Mouse (Mus musculus) retina, postnatal 7 days (tissue): ENCODE data around the gene Fam160b1.

Experiments
- DNase-seq: peaks from one replicate; pipeline ENCODE4 v3.0.0-alpha.2; 2012; ENCODE audit warnings: low read depth, low spot score

Gene Fam160b1

GRCm38 (mm10) chr19:57360341-57361130 is at the start of gene Fam160b1:
Gene Fam160b1, plus strand, starts transcription at chr19:57360680.
- DNase-seq, result peak; percentile 94

DNA sequence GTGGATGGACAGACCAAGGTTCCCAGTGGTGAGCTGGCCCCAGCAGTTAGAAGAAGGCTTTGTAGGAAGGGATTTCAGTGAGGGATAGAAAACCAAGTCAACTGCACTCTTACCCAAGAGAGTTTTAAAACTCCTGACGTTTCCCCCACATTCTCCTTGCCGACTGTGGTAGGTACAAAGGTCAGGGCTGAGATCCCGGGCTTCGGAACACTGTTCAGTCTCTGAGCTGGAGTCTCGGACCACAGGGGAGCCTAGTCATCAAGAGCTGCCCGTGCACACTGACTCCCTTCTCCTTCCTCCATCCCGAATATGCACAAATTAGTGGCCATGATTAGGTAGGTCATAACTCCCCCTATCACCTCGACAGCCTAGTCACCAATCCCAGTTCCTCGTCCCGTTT is 47.3 kb upstream of the Fam160b1 start:
- DNase-seq, result no peak

GRCm38 (mm10) chr19:57313891-57314345 is 46.6 kb upstream of the Fam160b1 start:
- DNase-seq, result no peak

DNA sequence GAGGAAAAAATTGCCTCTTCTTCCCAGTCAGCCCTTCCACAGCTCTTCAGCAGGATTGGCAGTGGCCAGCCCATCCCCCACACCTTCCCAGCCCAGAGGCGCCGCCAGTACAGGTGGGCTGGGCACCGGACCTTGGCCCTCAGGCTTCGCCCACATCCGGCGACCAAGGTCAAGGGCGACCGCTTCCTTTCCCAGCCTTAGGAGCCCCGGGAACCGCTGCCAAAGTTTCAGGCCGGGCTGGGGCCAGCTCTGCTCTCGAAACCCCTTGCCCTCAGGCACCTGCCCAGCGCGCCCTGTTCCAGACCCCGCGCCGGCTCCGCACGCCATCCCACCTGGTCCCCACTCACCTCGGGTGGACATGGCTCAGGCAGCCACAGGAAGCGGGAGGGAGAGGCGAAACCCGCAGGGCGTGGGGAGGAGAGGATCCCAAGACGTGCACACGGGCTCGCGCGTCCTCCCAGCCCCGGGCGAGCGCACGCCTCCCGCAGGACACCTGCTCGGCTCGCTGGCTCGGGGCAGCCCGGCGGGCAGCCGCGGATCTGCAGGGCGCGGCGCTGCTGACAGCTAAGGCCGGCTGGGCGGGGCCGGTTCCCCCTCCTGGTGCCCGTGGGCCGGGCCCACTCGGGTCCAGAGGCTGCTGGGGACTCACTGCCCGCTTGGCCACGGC is 46.0 kb upstream of the Fam160b1 start, which contains the start of gene Ablim1:
TSS of gene Ablim1 (minus strand) at position 574 of the 667 bp plus-strand sequence.
- peak; percentile 38 for DNase-seq

DNA sequence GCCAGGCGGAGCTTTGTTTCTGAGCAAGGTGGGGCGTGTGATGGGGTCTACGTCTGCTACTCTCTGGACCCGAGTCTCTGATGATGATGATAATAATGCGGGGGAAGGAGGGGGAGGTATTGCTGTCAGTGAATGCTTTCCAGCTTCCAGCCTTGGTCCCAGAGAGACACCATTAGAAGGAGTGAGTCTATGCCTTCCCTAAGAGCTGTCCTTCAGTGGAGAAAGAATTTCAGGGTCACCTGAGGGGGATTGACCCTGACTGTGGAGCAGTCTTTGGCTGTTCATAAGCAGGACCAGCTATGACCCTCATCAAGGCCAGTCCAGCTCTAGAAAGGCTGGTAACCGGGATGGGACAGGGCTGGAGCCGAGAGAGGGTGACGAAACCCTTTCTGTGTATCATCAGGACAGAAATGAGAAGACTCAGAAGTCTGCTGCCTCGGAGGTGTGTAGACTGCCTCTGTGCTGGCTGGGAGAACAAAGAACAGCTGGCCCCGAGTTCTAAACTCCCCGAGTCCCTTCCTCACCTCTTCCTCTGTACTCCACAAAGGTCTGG is 45.4 kb upstream of the Fam160b1 start:
- DNase-seq, result no peak

DNA sequence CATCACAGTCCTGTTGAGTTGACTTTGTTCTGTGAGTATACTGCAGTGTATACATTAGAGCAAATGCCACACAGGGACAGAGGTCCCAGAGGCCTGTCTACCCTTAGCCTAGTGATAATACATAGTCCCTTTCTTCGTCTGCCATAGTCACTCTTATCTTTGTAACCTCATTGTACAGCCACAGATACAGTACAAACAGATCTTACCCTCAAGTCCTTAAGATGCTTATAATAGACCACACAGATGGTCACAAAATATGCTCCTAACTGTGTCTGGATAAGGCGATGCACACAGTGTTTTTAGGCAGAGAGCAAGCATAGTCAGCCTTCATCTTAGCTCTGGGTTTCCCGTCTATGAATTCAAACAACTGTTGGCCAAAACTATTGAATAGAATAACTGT is 43.9 kb upstream of the Fam160b1 start:
- DNase-seq, result no peak

- no peak for DNase-seq
Observed at GRCm38 (mm10) chr19:57320656-57321382, 39.7 kb upstream of the Fam160b1 start.

GRCm38 (mm10) chr19:57321839-57322238 is 38.6 kb upstream of the Fam160b1 start:
- no peak for DNase-seq

GRCm38 (mm10) chr19:57322491-57322890 is 38.0 kb upstream of the Fam160b1 start:
- DNase-seq, result no peak

DNA sequence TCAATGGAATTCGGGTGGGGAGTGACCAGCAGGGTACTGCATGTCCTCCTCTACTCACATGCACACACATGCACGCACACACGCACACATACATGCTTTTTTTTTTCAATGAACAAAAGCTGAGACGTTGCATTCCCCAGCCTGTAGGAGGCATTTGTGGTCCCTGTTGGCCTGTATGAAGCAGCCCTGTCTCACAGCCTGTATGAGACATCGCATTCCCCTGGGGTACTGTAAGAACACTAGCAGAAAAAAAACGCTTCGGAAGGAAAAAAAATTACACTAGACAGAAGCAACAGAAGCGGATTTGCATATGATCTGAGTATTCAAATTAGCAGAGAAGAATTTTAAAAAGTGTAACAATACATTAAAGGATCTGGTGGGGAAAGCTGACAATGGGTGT is 37.4 kb upstream of the Fam160b1 start:
- no peak for DNase-seq

DNA sequence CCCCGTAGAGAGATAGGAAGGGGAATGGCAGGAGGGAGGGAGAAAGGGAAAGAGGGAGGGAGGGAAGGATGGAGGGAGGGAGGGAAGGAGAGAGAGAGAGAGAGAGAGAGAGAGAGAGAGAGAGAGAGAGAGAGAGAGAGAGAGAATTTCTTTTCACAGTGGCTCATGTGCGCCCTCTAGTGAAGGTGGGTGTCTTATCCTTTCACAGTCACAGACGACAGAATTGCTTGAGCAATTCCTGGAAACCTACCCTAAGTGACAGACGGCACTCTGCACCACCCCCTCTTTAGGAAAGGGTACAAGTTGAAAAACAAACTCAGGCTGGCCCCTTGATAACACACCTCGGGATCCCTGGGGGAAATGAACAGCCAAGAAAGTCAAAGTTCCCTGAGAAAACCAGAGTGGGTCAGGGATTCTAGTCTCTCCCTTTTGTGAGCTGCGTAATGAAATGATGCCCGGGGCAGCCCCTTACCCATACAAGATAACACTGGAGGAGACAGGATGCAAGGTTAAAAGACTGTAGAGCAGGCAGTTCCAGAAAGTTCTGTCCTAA is 34.7 kb upstream of the Fam160b1 start:
- peak; percentile 64 for DNase-seq

DNA sequence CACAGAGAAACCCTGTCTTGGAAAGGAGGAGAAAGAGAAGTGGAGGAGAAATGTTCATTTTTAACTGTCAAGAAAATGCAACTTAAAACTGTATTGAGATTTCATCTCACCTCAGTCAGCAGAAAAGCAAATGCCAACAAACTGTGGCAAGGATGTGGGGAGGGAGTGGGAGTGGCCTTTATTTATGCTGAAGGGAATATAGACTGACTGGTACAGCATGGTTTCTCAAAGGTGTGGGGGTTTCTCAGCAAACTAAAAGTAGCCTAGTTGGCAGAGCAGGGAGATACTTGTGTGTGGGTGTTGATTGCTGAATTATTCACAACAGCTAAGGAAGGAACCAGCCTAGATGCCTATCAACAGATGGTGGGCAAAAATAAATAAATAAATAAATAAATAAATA is 32.8 kb upstream of the Fam160b1 start:
- no peak for DNase-seq

DNA sequence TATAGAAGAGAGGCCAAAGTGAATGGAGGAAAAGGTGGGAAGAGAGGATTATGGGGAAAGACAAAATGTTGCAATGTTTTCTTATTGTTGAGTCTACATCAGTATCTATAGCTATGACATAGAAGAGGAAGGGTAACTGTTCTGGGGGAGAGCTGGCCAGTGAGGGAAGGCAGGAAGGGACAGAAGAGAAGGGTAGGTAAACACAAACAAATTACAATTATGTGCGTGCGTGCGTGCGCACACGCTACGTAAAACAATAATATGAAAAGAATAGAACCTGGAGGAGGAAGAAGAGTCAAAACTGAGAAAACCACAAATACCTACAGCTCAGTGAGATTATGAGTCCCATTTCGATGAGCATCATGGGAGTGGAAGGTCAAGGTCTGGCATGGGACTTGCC is 32.2 kb upstream of the Fam160b1 start:
- DNase-seq, result no peak

GRCm38 (mm10) chr19:57328792-57329191 is 31.7 kb upstream of the Fam160b1 start:
- peak; percentile 19 for DNase-seq

DNA sequence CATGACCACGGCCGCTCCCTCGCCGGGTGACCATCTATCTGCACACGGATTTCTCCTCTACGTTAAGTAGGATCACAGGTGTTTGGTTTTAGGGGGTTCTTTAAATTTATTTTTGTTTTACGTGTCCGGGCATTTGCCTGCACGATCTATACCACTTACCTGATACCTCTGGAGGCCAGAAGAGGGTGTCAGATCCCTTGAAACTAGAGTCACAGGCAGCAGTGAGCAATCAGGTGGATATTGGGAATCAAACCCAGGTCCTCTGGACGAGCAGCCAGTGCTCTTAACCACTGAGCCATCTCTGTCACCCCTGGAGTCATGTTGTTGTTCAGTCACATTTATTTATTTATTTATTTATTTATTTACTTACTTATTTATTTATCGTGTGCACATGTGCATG is 30.2 kb upstream of the Fam160b1 start:
- no peak for DNase-seq

DNA sequence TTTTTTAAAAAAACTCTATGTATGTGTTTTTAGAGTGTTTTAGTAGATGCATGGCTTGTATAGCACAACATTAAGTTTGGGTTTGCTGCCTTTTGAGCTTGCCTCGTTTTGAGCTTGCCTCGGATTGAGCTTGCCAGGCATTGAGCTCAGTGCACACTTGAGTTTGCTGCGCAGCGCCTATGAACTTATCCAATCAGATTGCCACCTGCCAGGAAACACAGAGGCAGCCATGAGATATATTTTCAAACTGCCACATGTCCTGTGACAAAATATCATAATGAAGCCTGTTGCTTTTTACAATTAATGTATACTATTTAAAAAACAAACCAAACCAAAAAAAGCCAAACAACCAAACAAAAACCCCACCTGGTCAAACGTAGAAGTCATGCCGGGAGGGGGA is 29.2 kb upstream of the Fam160b1 start:
- DNase-seq, result no peak

- DNase-seq, result no peak
Observed at GRCm38 (mm10) chr19:57333356-57333755, 27.1 kb upstream of the Fam160b1 start.

- DNase-seq, result no peak
Observed at GRCm38 (mm10) chr19:57335135-57335534, 25.3 kb upstream of the Fam160b1 start.

GRCm38 (mm10) chr19:57339281-57339864 is 21.1 kb upstream of the Fam160b1 start:
- no peak for DNase-seq

DNA sequence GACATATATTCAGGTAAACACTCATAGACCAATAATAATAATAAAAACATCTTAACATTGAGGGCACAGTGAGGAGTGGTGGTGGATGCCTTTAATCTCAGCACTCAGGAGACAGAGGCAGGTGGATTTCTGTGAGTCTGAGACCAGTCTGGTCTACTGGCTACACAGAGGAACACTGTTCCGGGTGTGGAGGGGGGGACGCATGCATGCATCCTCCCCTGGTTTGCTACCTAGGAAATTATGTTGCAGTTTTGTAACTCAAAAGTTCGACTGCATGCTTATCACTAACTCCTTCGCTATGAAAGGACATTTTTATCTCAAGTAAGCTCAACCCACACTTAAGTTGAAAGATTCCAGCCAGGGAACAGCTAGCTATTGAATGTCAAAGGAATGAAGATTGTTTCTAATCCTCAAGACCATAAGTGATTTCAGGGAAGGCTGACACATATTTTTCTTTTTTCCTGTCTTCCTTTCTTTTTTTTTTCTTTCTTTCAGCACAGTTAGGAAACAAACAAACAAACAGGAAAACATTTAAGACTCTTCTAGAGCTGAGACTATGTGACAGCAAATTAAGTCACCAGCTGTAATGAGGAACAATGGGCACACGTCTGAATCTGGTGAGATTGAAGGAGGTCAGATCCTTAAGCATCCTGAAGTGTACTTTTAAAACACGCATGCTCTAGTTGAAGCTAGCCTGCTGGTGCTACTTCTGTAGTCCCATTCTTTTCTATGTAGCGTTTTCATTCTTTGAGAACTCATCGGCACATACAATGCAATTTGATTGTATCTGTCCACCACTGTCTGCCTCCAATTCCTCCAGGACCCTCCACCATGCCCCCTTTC is 19.4 kb upstream of the Fam160b1 start:
- no peak for DNase-seq
